Mouse (Mus musculus) kidney, adult 2 months (tissue): ENCODE measurements at regions not wholly inside any gene's neighbourhood (a gene's known extent, or its start where the extent isn't known, plus 50 kb on each side); places are given as distances from the start of the nearest gene placed in this dataset.

ENCODE experiments used
- DNase-seq: peaks from one replicate; pipeline ENCODE4 v3.0.0; 2021
- H3K27ac ChIP-seq: fragments of 200-500 bp; 2 replicates; pipeline ENCODE4 v1.5.1; 2012; ENCODE audit warnings: low read depth, low read length, control low read depth, inconsistent platforms; ENCODE audit not compliant: insufficient read depth
- H3K27me3 ChIP-seq: fragments of 200-500 bp; replicated peaks from 2 replicates; pipeline ENCODE4 v1.6.1; 2012; ENCODE audit warnings: mild to moderate bottlenecking, moderate library complexity, low read length, inconsistent platforms; ENCODE audit not compliant: control insufficient read depth, insufficient read depth
- H3K36me3 ChIP-seq: fragments of 200-500 bp; 2 replicates; pipeline ENCODE4 v1.6.1; 2012; ENCODE audit warnings: mild to moderate bottlenecking, moderate library complexity, low read length, inconsistent platforms; ENCODE audit not compliant: control insufficient read depth, insufficient read depth
- H3K4me1 ChIP-seq: fragments of 200-500 bp; 2 replicates; pipeline ENCODE4 v1.6.1; 2011; ENCODE audit warnings: low read length; ENCODE audit not compliant: control insufficient read depth, insufficient read depth
- H3K4me3 ChIP-seq: fragments of 200-500 bp; 2 replicates; pipeline ENCODE4 v1.5.1; 2011; ENCODE audit warnings: mild to moderate bottlenecking, low read depth, low read length, control low read depth; ENCODE audit not compliant: insufficient read depth
- CTCF ChIP-seq: fragments of 200-500 bp; conservative IDR thresholded peaks from 2 replicates; pipeline ENCODE4 v1.5.1; 2011; ENCODE audit warnings: low read depth, mild to moderate bottlenecking, control low read depth, low read length, moderate library complexity, mixed read lengths; ENCODE audit not compliant: insufficient read depth, insufficient read length
- POLR2A ChIP-seq: fragments of 200-500 bp; IDR thresholded peaks from one replicate; pipeline ENCODE4 v1.6.1; 2011; ENCODE audit warnings: low read depth, low read length, control low read depth
- WGBS: fragments of 180-500 bp; shearing (Covaris S2); methylation state at CpG from one replicate; pipeline ENCODE4 v1.1.7; 2018; 5-methylcytosine and 5-hydroxymethylcytosine counted together

DNA sequence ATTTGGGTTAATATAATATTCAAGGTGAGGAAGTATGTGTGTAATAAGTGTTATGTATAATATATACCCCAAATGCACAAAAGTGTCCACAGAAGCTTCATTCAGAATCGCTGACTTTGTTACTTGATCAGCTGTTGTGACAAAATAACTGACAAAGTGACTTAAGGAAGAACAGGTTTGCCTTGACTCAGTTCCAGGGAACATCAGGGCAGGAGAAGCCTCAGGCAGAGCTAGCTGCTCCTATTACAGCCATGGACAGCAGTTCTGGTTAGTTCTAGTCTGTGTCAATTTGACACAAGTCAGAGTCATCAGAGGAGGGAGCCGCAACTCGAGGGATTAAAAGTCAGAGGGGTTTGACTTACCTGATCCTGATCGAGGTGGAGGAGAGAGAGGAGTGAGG is 79.3 kb upstream of the Rapgef5 start:
- Histone ChIP-seq H3K36me3 (no peaks in the 10 kb centered on the region), H3K4me1 (no peaks in the 10 kb centered on the region), H3K27ac (no peak overlapping the region), H3K4me3 (no peak overlapping the region), H3K27me3 (no peaks in the 10 kb centered on the region)
- no peak for DNase-seq
- 75% methylated on average over 4 of the region's 4 CpGs for WGBS
- TF ChIP-seq CTCF: no peak
- no peak for TF ChIP-seq POLR2A

GRCm38 (mm10) chr12:117439015-117439605 is 77.2 kb upstream of the Rapgef5 start:
- H3K36me3 ChIP-seq: no peaks in the 10 kb centered on the region
- no peak for TF ChIP-seq CTCF
- no peak for TF ChIP-seq POLR2A
- H3K27ac ChIP-seq: no peak overlapping the region
- 70% methylated on average over 11 of the region's 11 CpGs for WGBS
- H3K4me1 ChIP-seq: no peaks in the 10 kb centered on the region
- no peak for DNase-seq
- H3K4me3 ChIP-seq: no peak overlapping the region
- H3K27me3 ChIP-seq: no peaks in the 10 kb centered on the region

DNA sequence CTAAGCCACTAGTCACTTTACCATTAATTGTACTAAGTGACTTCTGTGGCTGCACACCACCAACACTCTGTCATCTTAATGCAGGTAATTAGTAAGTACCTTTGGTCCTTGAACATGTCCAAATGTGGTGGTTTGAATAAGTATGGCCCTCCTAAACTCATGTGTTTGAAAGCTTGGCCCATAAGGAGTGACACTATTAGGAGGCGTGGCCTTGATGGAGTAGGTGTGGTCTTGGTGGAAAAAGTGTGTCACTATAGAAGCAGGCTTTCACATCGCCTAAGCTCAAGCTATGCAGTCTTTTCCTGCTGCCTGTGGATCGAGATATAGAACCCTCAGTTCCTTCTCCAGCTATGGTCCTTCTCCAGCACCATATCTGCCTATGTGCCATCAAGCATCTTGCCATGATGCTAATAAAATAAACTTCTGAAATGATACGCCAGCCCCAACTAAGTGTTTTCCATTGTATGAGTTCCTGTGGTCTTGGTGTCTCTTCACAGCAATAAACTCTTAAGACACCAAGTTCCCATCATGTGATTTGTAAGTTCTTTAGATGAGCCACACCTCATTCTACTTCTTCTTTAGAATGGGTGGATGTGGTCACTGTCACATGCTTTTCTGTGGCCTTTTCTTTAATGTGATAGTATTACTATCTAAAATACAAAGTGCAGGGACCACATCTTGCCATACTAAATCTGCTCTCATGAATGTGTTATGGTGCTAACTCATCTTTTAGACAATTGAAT is 71.9 kb upstream of the Rapgef5 start:
- H3K36me3 ChIP-seq: no peaks in the 10 kb centered on the region
- no peaks in the 10 kb centered on the region for H3K4me1 ChIP-seq
- no peak overlapping the region for H3K4me3 ChIP-seq
- 87% methylated on average over 4 of the region's 4 CpGs for WGBS
- no peaks in the 10 kb centered on the region for H3K27me3 ChIP-seq
- H3K27ac ChIP-seq: no peak overlapping the region
- no peak for TF ChIP-seq POLR2A
- TF ChIP-seq CTCF: no peak
- DNase-seq: no peak

DNA sequence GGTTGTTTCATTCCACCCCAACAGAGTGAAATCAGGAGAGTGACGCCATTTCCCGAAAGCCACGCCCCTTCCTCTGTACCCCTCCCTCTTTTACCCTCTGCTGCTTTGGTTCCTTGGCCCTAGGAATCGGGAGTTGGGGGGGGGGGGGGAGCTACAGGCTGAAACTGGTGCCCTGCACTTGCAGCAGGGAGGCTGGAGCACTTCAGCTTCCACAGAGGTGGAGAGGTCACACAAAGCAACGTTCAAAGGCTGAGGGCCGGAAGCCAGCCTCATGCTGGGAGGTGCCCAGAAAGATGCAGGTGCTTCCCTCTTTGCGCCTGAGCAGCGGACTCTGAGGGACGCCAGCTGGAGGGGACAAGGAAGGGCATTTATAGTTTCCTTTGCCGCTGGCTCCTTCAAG is 69.1 kb upstream of the Rapgef5 start:
- Histone ChIP-seq H3K27ac (no peak overlapping the region), H3K4me3 (no peak overlapping the region)

GRCm38 (mm10) chr12:117447843-117448728 is 68.2 kb upstream of the Rapgef5 start:
- WGBS: 64% methylated on average over 19 of the region's 19 CpGs
- no peaks in the 10 kb centered on the region for H3K4me1 ChIP-seq
- no peak overlapping the region for H3K4me3 ChIP-seq

More for the DNA sequence above, 69.1 kb upstream of the Rapgef5 start:
- peak; percentile 30 for DNase-seq
- Histone ChIP-seq H3K4me1 (no peaks in the 10 kb centered on the region), H3K36me3 (no peaks in the 10 kb centered on the region), H3K27me3 (no peaks in the 10 kb centered on the region)
- WGBS: 20% methylated on average over 10 of the region's 10 CpGs
- TF ChIP-seq CTCF (no peak), POLR2A (no peak)

DNA sequence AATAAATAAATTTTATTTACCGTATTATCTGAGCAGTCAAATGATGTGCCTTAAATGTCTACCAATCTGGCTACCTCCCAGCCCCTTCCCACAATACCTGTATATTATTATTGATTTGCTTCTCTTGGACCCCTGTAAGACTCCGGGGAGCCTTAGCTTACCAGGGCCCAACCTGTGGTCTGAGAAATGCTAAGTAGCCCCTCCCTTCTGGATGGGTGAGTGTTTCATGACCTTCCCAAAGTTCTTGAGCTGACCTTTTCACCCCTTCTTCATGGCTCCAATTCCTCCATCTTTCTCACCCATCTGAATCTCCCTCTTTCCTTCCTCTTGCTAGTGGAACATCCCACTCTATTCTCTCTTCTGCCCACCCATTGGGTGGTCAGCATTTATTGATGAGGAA is 67.2 kb upstream of the Rapgef5 start:
- H3K27me3 ChIP-seq: no peaks in the 10 kb centered on the region
- no peaks in the 10 kb centered on the region for H3K36me3 ChIP-seq
- H3K4me3 ChIP-seq: no peak overlapping the region
- H3K4me1 ChIP-seq: no peaks in the 10 kb centered on the region
- DNase-seq: no peak
- 92% methylated on average over 2 of the region's 2 CpGs for WGBS
- TF ChIP-seq CTCF (no peak), POLR2A (no peak)
- H3K27ac ChIP-seq: no peak overlapping the region

More at GRCm38 (mm10) chr12:117447843-117448728, 68.2 kb upstream of the Rapgef5 start:
- no peaks in the 10 kb centered on the region for H3K36me3 ChIP-seq
- H3K27ac ChIP-seq: no peak overlapping the region
- H3K27me3 ChIP-seq: no peaks in the 10 kb centered on the region
- TF ChIP-seq POLR2A (no peak), CTCF (no peak)
- DNase-seq: no peak

GRCm38 (mm10) chr12:117450106-117450505 is 66.2 kb upstream of the Rapgef5 start:
- H3K4me1 ChIP-seq: no peaks in the 10 kb centered on the region
- no peak for TF ChIP-seq CTCF
- no peak for TF ChIP-seq POLR2A
- H3K36me3 ChIP-seq: no peaks in the 10 kb centered on the region
- no peaks in the 10 kb centered on the region for H3K27me3 ChIP-seq
- H3K27ac ChIP-seq: no peak overlapping the region
- DNase-seq: no peak
- no peak overlapping the region for H3K4me3 ChIP-seq
